Mouse (Mus musculus) hindbrain, embryonic 16.5 days (tissue): ENCODE results near the gene Spag8. TPM values are rescaled to one million over a fixed set of nuclear protein-coding genes. Genes with fewer than 3 reads are reported as not detected.

Source experiments
- ATAC-seq: fragments of 200-750 bp; cut with Nextera tagmentation; 2 replicates; pipeline ENCODE4 v1.8.0; 2017; ENCODE audit warnings: moderate TSS enrichment, moderate library complexity
- H3K27ac ChIP-seq: fragments of 300-500 bp; sonication (generic); 2 replicates; pipeline ENCODE4 v1.5.1; 2014; ENCODE audit warnings: low read depth, mild to moderate bottlenecking, control low read depth, low read length, moderate library complexity
- H3K27me3 ChIP-seq: fragments of 300-500 bp; sonication (generic); replicated peaks from 2 replicates; pipeline ENCODE4 v1.6.1; 2014; ENCODE audit warnings: low read length; ENCODE audit not compliant: control insufficient read depth, insufficient read depth
- H3K36me3 ChIP-seq: fragments of 300-500 bp; sonication (generic); 2 replicates; pipeline ENCODE4 v1.6.1; 2014; ENCODE audit warnings: mild to moderate bottlenecking, low read length, moderate library complexity, mixed read lengths; ENCODE audit not compliant: control insufficient read depth, insufficient read depth
- H3K4me1 ChIP-seq: fragments of 300-500 bp; sonication (generic); 2 replicates; pipeline ENCODE4 v1.6.1; 2014; ENCODE audit warnings: low read depth, low read length; ENCODE audit not compliant: control insufficient read depth, insufficient read depth
- H3K4me2 ChIP-seq: fragments of 300-500 bp; sonication (generic); 2 replicates; pipeline ENCODE4 v1.6.1; 2014; ENCODE audit warnings: mild to moderate bottlenecking, low read length, control low read depth, moderate library complexity
- H3K4me3 ChIP-seq: fragments of 300-500 bp; sonication (generic); 2 replicates; pipeline ENCODE4 v1.5.1; 2014; ENCODE audit warnings: mild to moderate bottlenecking, low read length, control low read depth, moderate library complexity
- H3K9ac ChIP-seq: fragments of 300-500 bp; sonication (generic); 2 replicates; pipeline ENCODE4 v1.6.1; 2014; ENCODE audit warnings: low read depth, mild to moderate bottlenecking, control low read depth, low read length, moderate library complexity
- H3K9me3 ChIP-seq: fragments of 300-500 bp; sonication (generic); 2 replicates; pipeline ENCODE4 v1.6.1; 2014; ENCODE audit warnings: mild to moderate bottlenecking, low read length, moderate library complexity; ENCODE audit not compliant: control insufficient read depth
- WGBS: fragments of 180-500 bp; shearing (Covaris S2); extraction: QIAGEN DNeasy Blood & Tissue Kit; methylation state at CpG from one replicate; pipeline ENCODE4 v1.1.7; 2014; 5-methylcytosine and 5-hydroxymethylcytosine counted together
- polyA plus RNA-seq: library from polyadenylated mRNA; unstranded; fragments of >200 nt; fragmentation: Nextera tagmentation; extraction: Ambion mirVana; gene quantifications from 2 replicates; pipeline ENCODE4 v1.2.1, GENCODE M21; 2015

The Spag8 gene
- polyA plus RNA-seq, 1 experiment from 2014 or later = 9.3 TPM

DNA sequence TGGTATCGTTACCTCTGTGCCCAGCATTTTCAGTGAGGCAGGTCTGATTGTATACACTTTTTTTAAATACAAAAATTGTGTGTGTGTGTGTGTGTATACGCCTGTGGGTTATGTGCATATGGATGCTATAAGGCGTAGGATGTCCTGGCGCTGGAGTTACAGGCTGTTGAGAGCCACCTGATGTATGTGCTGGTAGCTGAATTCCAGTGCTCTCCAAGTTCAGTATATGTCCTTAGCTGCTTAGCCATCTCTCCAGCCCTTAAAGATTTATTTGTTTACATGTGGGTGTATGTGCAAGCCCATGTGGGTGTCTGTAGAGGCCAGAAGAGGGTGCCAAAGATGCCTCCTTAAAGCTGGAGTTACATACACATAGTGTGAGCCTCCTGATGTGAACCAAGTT, 3.8 kb upstream of the Spag8 start:
- peaks cover 14% of the 10 kb centered on the region for H3K4me1 ChIP-seq
- H3K4me2 ChIP-seq = peak overlapping the region; percentile 86
- no peaks in the 10 kb centered on the region for H3K36me3 ChIP-seq
- no peaks in the 10 kb centered on the region for H3K9me3 ChIP-seq
- peak overlapping the region; percentile 88 for H3K4me3 ChIP-seq
- 56% methylated on average over 4 of the region's 4 CpGs for WGBS
- ATAC-seq = no peak
- H3K9ac ChIP-seq = no peak overlapping the region
- H3K27me3 ChIP-seq = peaks cover 5% of the 10 kb centered on the region; the same call in 1 of the 2 replicates
- H3K27ac ChIP-seq = 0 out of 2 replicates have a peak overlapping the region, but pooled peaks have one; percentile 11

DNA sequence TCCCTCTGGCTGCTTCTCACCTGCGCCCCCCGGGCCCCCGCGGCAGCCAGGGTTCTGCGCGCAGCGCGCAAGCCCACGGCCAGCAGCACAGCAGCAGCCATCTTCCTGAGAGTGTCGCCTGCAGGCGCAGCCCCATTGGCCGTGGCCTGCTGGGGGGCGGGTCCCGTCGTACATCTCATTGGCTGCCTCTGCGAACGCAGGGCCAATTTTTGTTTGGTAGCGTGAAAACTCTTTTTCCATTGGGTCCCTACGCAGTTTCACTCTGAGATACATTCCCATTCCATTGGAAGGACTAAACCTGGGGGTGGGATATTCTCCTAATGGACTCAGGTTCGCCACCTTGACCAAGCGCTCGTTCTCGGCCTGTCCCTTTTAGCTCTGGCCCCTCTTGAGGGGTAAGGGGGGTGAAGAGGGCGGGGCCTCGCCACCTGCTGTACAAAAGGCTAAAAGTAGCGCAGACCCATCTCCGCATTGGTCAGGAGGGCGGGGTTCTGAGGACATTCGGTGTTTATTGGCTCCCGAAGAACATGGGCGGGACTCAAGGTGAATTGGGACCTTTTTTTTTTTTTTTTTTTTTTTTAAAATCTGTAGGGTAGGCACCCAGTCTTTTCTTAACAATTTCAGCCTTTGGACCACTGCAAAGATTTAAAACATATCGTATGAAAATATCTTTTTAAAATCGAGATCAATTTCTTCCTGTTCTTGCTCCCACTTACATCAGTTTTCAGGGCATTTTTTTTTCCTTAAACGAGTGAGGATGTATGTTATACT, 3.1 kb upstream of the Spag8 start, which contains the start of gene Hint2:
TSS of gene Hint2 (minus strand) at position 128 of the 771 bp plus-strand sequence.
- ATAC-seq = peak; percentile 97
- H3K27ac ChIP-seq = peak within 1 kb of the TSS; percentile 95
- H3K36me3 ChIP-seq = no peaks in the 10 kb centered on the region
- peak within 1 kb of the TSS; percentile 88 for H3K4me3 ChIP-seq
- peak within 1 kb of the TSS; percentile 97 for H3K9ac ChIP-seq
- H3K4me1 ChIP-seq = peaks cover 14% of the 10 kb centered on the region
- 1% methylated on average over 34 of the region's 34 CpGs for WGBS
- H3K27me3 ChIP-seq = 0 out of 2 replicates have a peak, but pooled peaks cover 5% of the 10 kb centered on the region
- no peaks in the 10 kb centered on the region for H3K9me3 ChIP-seq
- H3K4me2 ChIP-seq = peak within 1 kb of the TSS; percentile 86

DNA sequence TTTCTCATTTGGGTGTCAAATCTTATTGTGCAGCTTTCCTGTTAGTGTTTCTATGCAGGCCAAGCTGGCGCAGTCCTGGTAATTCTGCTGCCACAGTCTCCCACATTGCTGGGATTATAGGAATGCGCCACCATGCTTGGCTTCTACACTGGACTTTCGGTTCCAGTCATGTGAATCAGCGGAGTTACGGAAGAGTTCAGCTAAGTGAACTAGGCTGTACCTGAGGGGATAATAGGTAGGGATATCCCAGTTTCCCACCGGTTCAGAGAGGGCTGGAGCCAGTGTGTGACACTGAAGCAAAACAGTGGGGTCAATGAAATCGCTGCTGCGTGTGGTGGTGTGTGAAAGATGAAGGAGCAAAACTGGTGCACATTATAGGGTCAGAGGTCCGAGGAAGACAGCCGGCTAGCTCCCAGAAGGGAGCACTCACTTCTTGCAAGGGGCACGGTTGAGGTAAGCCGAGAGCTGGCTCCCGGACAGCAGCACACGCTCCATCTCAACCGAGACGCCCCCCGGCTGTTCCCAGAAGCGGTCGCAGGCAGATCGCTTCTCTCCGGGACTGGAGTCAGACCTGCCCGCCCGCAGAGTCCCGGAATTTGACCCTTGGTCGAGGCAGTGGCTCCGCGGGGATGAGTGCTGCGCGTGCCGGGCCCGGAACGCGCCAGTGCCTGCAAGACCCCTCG, 2.4 kb upstream of the Spag8 start:
- Histone ChIP-seq H3K27ac (peak overlapping the region; percentile 95), H3K4me1 (peaks cover 14% of the 10 kb centered on the region), H3K27me3 (0 out of 2 replicates have a peak, but pooled peaks cover 3% of the 10 kb centered on the region), H3K4me2 (peak overlapping the region; percentile 86), H3K9ac (peak overlapping the region; percentile 97), H3K36me3 (peaks cover under 1% of the 10 kb centered on the region; the same call in 1 of the 2 replicates), H3K4me3 (peak overlapping the region; percentile 88), H3K9me3 (no peaks in the 10 kb centered on the region)
- no peak; the same call in 1 of the 2 replicates for ATAC-seq
- WGBS = 4% methylated on average over 34 of the region's 34 CpGs

DNA sequence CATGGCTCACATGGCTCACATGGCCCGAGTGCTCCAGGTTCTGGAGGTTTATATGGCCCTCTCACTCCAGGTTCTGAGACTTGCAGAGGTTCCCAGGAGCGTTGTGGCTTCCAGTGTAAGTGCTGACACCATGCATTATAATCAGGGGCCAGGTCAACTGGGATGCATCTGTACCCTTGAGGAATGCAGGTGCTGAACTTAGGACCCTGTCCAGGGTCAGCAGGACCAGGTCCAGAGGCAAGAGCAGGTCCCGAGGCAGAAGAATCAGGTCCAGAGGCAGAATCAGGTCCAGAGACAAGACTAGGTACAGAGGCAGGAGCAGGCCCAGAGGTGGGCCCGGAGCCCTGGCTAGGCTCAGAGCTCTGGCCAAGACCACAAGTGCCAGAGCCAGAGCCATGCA, 668 bp downstream of the Spag8 start:
- H3K4me3 ChIP-seq = peak overlapping the region; percentile 33
- 87% methylated on average over 4 of the region's 4 CpGs for WGBS

DNA sequence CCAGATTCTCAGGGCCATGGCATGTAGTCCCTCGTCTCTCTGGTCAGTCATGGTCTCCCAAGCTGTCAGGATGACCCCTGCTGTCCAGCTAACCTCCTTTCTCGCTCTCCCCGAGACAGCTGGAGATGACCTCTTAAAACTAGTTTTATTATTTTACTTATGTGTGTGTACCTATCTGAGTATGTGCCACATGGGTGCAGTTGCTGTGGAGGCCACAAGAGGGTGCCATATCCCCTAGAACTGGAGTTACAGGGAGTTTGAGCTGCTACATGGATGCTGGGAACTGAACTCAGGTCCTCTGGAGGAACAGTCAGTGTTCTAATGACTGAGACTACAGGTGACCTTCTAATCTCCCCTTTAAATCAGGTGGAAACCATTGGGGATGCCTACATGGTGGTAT, 3.6 kb downstream of the Spag8 start:
- WGBS = 94% methylated on average over 3 of the region's 3 CpGs
- Histone ChIP-seq H3K27ac (no peak overlapping the region), H3K36me3 (peaks cover 4% of the 10 kb centered on the region; the same call in 1 of the 2 replicates), H3K4me1 (peaks cover 6% of the 10 kb centered on the region), H3K4me2 (no peak overlapping the region), H3K4me3 (no peak overlapping the region), H3K27me3 (no peaks in the 10 kb centered on the region), H3K9me3 (peaks cover 2% of the 10 kb centered on the region; the same call in 1 of the 2 replicates), H3K9ac (no peak overlapping the region)
- no peak for ATAC-seq

More for the DNA sequence above, 668 bp downstream of the Spag8 start:
- Histone ChIP-seq H3K4me1 (peaks cover 14% of the 10 kb centered on the region), H3K27ac (peak overlapping the region; percentile 59; the same call in 1 of the 2 replicates), H3K9me3 (peaks cover 2% of the 10 kb centered on the region; the same call in 1 of the 2 replicates), H3K9ac (peak overlapping the region; percentile 47), H3K36me3 (peaks cover 2% of the 10 kb centered on the region; the same call in 1 of the 2 replicates), H3K4me2 (peak overlapping the region; percentile 54), H3K27me3 (no peaks in the 10 kb centered on the region)
- ATAC-seq = no peak

DNA sequence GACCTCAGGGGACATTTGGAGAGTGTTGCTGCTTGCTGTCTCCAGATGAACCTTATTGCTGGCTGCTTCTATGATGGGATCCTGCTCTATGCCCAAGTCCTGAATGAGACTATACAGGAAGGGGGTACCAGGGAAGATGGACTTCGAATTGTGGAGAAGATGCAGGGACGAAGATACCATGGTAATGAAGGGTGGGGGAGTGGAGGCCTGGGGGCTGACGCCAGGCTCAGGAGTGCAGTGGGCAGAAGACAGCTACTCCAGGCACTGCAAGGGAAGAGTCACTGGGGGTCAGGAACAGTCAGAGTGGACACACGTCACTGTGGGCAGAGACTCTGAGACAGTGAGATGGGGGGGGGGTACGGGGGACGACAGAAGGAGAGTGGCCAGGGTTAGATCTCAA, 12.9 kb downstream of the Spag8 start:
- no peaks in the 10 kb centered on the region for H3K27me3 ChIP-seq
- no peak overlapping the region for H3K4me2 ChIP-seq
- no peaks in the 10 kb centered on the region for H3K36me3 ChIP-seq
- no peak overlapping the region for H3K4me3 ChIP-seq
- no peak for ATAC-seq
- no peaks in the 10 kb centered on the region for H3K9me3 ChIP-seq
- H3K9ac ChIP-seq = no peak overlapping the region
- 88% methylated on average over 6 of the region's 6 CpGs for WGBS
- no peaks in the 10 kb centered on the region for H3K4me1 ChIP-seq
- no peak overlapping the region for H3K27ac ChIP-seq

DNA sequence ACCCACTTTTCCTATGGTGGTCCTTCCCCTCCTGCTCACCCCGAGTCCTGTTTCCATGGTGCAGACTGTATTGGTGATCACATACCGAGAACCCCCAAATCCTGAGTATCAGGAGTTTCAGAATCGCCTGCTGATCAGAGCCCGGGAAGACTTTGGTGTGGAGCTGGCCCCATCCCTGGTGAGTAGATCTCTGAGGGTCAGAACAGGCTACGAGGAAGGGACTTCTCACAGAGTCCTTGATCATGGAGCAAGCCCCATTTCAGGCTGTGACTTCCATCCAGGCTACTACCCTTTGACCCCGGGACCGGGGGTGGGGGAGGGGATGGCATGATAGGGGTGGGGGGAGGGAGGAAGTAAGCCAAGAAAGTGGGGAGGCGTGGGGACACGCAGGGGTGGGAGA, 13.3 kb downstream of the Spag8 start:
- H3K4me1 ChIP-seq = no peaks in the 10 kb centered on the region
- no peaks in the 10 kb centered on the region for H3K27me3 ChIP-seq
- no peak for ATAC-seq
- H3K27ac ChIP-seq = no peak overlapping the region
- no peaks in the 10 kb centered on the region for H3K9me3 ChIP-seq
- H3K36me3 ChIP-seq = no peaks in the 10 kb centered on the region
- H3K4me2 ChIP-seq = no peak overlapping the region
- H3K9ac ChIP-seq = no peak overlapping the region
- 85% methylated on average over 9 of the region's 9 CpGs for WGBS
- H3K4me3 ChIP-seq = no peak overlapping the region

DNA sequence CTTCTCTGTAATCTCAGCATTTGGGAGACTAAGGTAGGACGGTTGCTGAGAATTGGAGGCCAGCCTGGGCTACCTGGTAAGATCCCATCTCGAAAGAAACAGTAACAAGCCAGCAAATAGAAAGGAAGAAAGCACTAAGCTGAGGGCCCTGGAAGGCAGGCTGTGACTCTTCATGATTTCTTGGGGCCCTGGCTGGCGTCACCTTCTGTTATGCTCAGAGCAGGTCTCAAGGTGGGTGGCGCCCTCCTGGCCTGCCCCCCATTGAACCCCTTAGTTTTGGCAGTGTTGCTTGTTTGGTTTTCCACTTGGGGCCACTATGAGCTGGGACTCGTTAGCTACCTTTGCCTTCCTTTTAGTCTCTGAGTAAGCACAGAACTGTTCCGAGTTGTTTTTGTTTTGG, 16.6 kb downstream of the Spag8 start:
- Histone ChIP-seq H3K9ac (no peak overlapping the region), H3K36me3 (no peaks in the 10 kb centered on the region), H3K27ac (no peak overlapping the region), H3K4me2 (no peak overlapping the region), H3K27me3 (no peaks in the 10 kb centered on the region), H3K4me3 (no peak overlapping the region), H3K4me1 (peaks cover 15% of the 10 kb centered on the region), H3K9me3 (no peaks in the 10 kb centered on the region)
- 85% methylated on average over 6 of the region's 6 CpGs for WGBS
- no peak for ATAC-seq
